Mouse (Mus musculus) erythroblast, embryonic 14.5 days (primary cell): ENCODE results near the gene Zfp341.

Source experiments
- GATA1 ChIP-seq: IDR thresholded peaks from 2 replicates; pipeline ENCODE4 v1.6.1; 2012; ENCODE audit warnings: low read length, inconsistent platforms, mixed read lengths
- TAL1 ChIP-seq: IDR thresholded peaks from 3 replicates; pipeline ENCODE4 v1.6.1; 2012; ENCODE audit warnings: low read length, inconsistent platforms, mixed read lengths

GRCm38 (mm10) chr2:154680337-154680736 lies 67.2 kb downstream of the Zfp341 start:
- TF ChIP-seq TAL1 (no peak), GATA1 (no peak)
